Mouse (Mus musculus) olfactory bulb, adult 2 months (tissue): ENCODE results near the gene Vmn2r19. TPM values are rescaled to one million over a fixed set of nuclear protein-coding genes. Genes with fewer than 3 reads are reported as not detected.
"Not testable (repeated sequence)": the region's sequence is repeated elsewhere in the genome, so short reads cannot be mapped to it uniquely, and the experiment has no call there.

ENCODE experiments used
- H3K27ac ChIP-seq: fragments of 200-500 bp; 2 replicates; pipeline ENCODE4 v1.5.1; 2012; ENCODE audit warnings: low read depth, low read length; ENCODE audit not compliant: insufficient read depth
- H3K4me1 ChIP-seq: fragments of 200-500 bp; 2 replicates; pipeline ENCODE4 v1.6.1; 2012; ENCODE audit warnings: low read length; ENCODE audit not compliant: control insufficient read depth, insufficient read depth
- H3K4me3 ChIP-seq: fragments of 200-500 bp; 2 replicates; pipeline ENCODE4 v1.5.1; 2012; ENCODE audit warnings: mild to moderate bottlenecking, low read depth, low read length, moderate library complexity; ENCODE audit not compliant: insufficient read depth
- CTCF ChIP-seq: fragments of 200-500 bp; IDR thresholded peaks from 2 replicates; pipeline ENCODE4 v1.5.1; 2012; ENCODE audit warnings: low read depth, mild to moderate bottlenecking, low read length, moderate library complexity; ENCODE audit not compliant: insufficient read depth
- POLR2A ChIP-seq: fragments of 200-500 bp; IDR thresholded peaks from 2 replicates; pipeline ENCODE4 v1.6.1; 2012; ENCODE audit warnings: mild to moderate bottlenecking, low read depth, low read length, moderate library complexity; ENCODE audit not compliant: insufficient read depth
- WGBS: fragments of 180-500 bp; shearing (Covaris S2); methylation state at CpG from one replicate; pipeline ENCODE4 v1.1.7; 2018; 5-methylcytosine and 5-hydroxymethylcytosine counted together
- polyA plus RNA-seq: library from polyadenylated mRNA; stranded (reverse); fragments of >200 nt; gene quantifications from 2 replicates; pipeline ENCODE4 v1.2.4, GENCODE M21; 2012; ENCODE audit warnings: low replicate concordance; ENCODE audit not compliant: missing spikeins, insufficient read depth, insufficient read length

Gene Vmn2r19
- polyA plus RNA-seq, 1 experiment: not detected

GRCm38 (mm10) chr6:123288931-123289330 lies 19.2 kb upstream of the Vmn2r19 start:
- TF ChIP-seq CTCF (no peak), POLR2A (no peak)
- Histone ChIP-seq H3K27ac (no peak overlapping the region), H3K4me1 (no peaks in the 10 kb centered on the region), H3K4me3 (no peak overlapping the region)
- WGBS: 88% methylated on average over 10 of the region's 10 CpGs

GRCm38 (mm10) chr6:123289753-123290152 lies 18.4 kb upstream of the Vmn2r19 start, which contains the start of gene Clec4e:
Gene Clec4e (minus strand): TSS chr6:123289870.
- H3K4me1 ChIP-seq: no peaks in the 10 kb centered on the region
- H3K27ac ChIP-seq: no peak within 1 kb of the TSS
- no peak within 1 kb of the TSS for H3K4me3 ChIP-seq
- WGBS: 76% methylated on average over 4 of the region's 4 CpGs
- no peak for TF ChIP-seq CTCF
- no peak for TF ChIP-seq POLR2A

DNA sequence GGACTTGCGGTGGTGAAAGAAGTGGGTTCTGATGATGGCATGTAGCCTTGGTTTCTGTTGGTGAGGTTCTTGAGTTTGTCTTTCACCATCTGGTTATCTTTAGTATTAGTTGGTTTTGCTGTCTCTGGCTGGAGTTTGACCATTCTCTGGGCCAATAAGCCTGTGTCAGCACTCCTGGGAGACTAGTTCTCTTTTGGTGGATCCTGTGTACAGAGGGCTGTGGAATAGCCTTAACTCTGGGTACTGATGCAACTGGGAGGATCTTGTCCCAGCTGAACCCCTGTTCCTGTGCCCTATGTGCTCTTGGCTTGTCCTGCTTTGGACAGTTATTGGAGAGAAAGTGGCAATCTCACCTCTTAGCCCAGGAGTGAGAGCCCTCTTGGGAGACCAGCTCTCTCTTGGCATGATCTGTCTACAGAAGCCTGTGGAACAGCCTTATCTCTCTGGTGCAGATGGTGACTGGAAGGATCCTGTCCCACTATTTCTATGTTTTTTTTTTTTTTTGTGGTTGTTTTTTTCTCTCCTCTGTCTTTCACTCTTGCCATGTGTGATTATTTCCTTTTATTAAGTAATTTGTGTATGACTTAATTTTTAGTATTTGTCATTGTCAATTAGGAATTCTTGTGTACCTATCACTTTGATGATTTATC lies 15.3 kb upstream of the Vmn2r19 start:
- Histone ChIP-seq H3K4me1 (no peaks in the 10 kb centered on the region), H3K27ac (no peak overlapping the region), H3K4me3 (no peak overlapping the region)
- 98% methylated on average over 1 of the region's 1 CpGs for WGBS
- no peak for TF ChIP-seq POLR2A
- no peak for TF ChIP-seq CTCF

- H3K27ac ChIP-seq, H3K4me1 ChIP-seq, H3K4me3 ChIP-seq: not testable (repeated sequence)
- 89% methylated on average over 11 of the region's 11 CpGs for WGBS
Observed at GRCm38 (mm10) chr6:123293509-123293908, 14.6 kb upstream of the Vmn2r19 start.

DNA sequence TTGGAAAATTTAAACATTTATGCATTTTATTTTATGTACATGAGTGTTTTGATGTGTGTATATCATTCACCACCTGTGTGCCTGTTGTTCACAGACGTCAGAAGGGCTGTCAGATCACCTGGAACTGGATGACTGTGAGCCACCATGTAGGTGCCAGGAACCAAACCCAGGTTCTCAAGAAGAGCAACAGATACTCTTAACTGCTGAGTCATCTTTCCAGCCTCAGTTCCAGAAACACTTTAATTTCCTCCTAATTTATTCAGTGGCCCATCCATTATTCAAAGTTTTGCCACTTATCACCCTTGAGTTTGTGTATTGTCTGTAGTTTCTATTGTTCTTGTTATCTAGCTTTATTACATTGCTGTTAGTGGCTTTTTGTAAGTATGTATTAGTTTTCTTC lies 11.4 kb upstream of the Vmn2r19 start:
- 62% methylated on average over 1 of the region's 1 CpGs for WGBS
- TF ChIP-seq POLR2A (no peak), CTCF (no peak)
- Histone ChIP-seq H3K4me1 (no peaks in the 10 kb centered on the region), H3K4me3 (no peak overlapping the region), H3K27ac (no peak overlapping the region)

DNA sequence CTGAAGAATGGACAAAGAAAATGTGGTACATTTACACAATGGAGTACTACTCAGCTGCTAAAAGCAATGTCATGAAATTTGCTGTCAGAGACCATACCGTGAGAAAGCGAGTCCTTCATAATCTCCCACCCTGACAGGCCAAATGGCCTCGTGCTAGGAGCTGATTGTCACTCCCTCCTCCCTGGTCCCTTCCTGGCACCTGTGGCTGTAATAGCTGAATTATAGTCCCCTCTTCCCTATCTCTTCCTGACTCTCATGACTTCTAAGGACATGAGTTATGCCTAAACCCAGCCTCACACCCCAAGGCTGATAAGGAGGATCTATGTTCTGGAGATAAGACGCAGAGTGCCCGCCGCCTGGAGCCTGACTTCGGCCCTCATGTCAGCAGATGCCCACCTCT lies 1.8 kb upstream of the Vmn2r19 start:
- 94% methylated on average over 7 of the region's 7 CpGs for WGBS
- H3K27ac ChIP-seq, H3K4me1 ChIP-seq, H3K4me3 ChIP-seq: not testable (repeated sequence)

GRCm38 (mm10) chr6:123332503-123332902 lies 24.4 kb downstream of the Vmn2r19 start:
- no peak overlapping the region for H3K4me3 ChIP-seq
- no peaks in the 10 kb centered on the region for H3K4me1 ChIP-seq
- no peak overlapping the region for H3K27ac ChIP-seq
- 21% methylated on average over 2 of the region's 2 CpGs for WGBS
- no peak for TF ChIP-seq POLR2A
- no peak for TF ChIP-seq CTCF

GRCm38 (mm10) chr6:123340093-123340492 lies 32.0 kb downstream of the Vmn2r19 start:
- no peaks in the 10 kb centered on the region for H3K4me1 ChIP-seq
- TF ChIP-seq POLR2A (no peak), CTCF (no peak)
- no peak overlapping the region for H3K27ac ChIP-seq
- H3K4me3 ChIP-seq: no peak overlapping the region

GRCm38 (mm10) chr6:123346141-123346540 lies 38.0 kb downstream of the Vmn2r19 start:
- TF ChIP-seq CTCF: no peak
- no peak for TF ChIP-seq POLR2A
- H3K4me3 ChIP-seq: no peak overlapping the region
- WGBS: 52% methylated on average over 1 of the region's 1 CpGs
- H3K4me1 ChIP-seq: no peaks in the 10 kb centered on the region
- H3K27ac ChIP-seq: no peak overlapping the region

Other genes with a start within 250 kb of the Vmn2r19 start
- gene Clec4a2, start 201.9 kb upstream of the Vmn2r19 start, polyA plus RNA-seq: not detected in 2 replicates
- gene Clec4b2, start 135.4 kb upstream of the Vmn2r19 start, polyA plus RNA-seq: not detected in 2 replicates
- gene Clec4n, start 78.5 kb upstream of the Vmn2r19 start, polyA plus RNA-seq: not detected in 2 replicates
- not detected in 2 replicates for gene Clec4d, start 46.2 kb upstream of the Vmn2r19 start, polyA plus RNA-seq
- not detected in 2 replicates for gene Clec4e, start 18.5 kb upstream of the Vmn2r19 start, polyA plus RNA-seq
- gene Vmn2r20, start 109.8 kb downstream of the Vmn2r19 start, polyA plus RNA-seq: not detected in 2 replicates
- gene Vmn2r21, start 225.1 kb downstream of the Vmn2r19 start, polyA plus RNA-seq: not detected in 2 replicates